Mouse (Mus musculus): Measurements from ENCODE around the gene Pik3r1. TPM values are rescaled to one million over a fixed set of nuclear protein-coding genes. Genes with fewer than 3 reads are reported as not detected.

The Pik3r1 gene
- polyA plus RNA-seq, 1 experiment = 7.3 TPM

GRCm38 (mm10) chr13:101633620-101634019, 134.4 kb downstream of the Pik3r1 start:
- no peak for TF ChIP-seq MYOD1 (IDR thresholded peaks at IDR 0.05; ENCODE audit: control insufficient read depth, insufficient read length, low read depth)
- no peak for TF ChIP-seq MYOG (IDR thresholded peaks at IDR 0.05; ENCODE audit: control insufficient read depth, extremely low read depth, insufficient read length)
- TF ChIP-seq USF1 (IDR thresholded peaks at IDR 0.05; ENCODE audit: low read depth) = no peak
- no peak for TF ChIP-seq FOSL1 (IDR thresholded peaks at IDR 0.05; ENCODE audit: insufficient read depth, low read length, poor library complexity, severe bottlenecking)
- TF ChIP-seq CTCF (IDR thresholded peaks at IDR 0.05; ENCODE audit: control insufficient read depth, insufficient read depth, insufficient read length) = no peak
- no peak for TF ChIP-seq MAX (IDR thresholded peaks at IDR 0.05)
- no peak for TF ChIP-seq CEBPB (IDR thresholded peaks at IDR 0.05; ENCODE audit: low read depth)
- no peaks in the 10 kb centered on the region for H3K27me3 ChIP-seq (ENCODE audit: control insufficient read depth, insufficient read depth, insufficient read length)

GRCm38 (mm10) chr13:101632771-101633170, 135.2 kb downstream of the Pik3r1 start:
- H3K4me3 ChIP-seq (ENCODE audit: insufficient read depth, poor library complexity, severe bottlenecking) = no peak overlapping the region
- H3K36me3 ChIP-seq (ENCODE audit: control insufficient read depth, insufficient read depth) = no peaks in the 10 kb centered on the region
- no peaks in the 10 kb centered on the region for H3K79me2 ChIP-seq (ENCODE audit: control insufficient read depth, insufficient read depth)
- no peaks in the 10 kb centered on the region for H3K79me3 ChIP-seq (ENCODE audit: low read depth)
- no peaks in the 10 kb centered on the region for H3K27me3 ChIP-seq (ENCODE audit: control insufficient read depth, insufficient read depth, insufficient read length)
- H3ac ChIP-seq (ENCODE audit: control insufficient read depth, insufficient read length, low read depth) = no peak overlapping the region
- TF ChIP-seq CTCF (IDR thresholded peaks at IDR 0.05; ENCODE audit: control insufficient read depth, insufficient read depth, insufficient read length) (no peak), USF1 (IDR thresholded peaks at IDR 0.05; ENCODE audit: low read depth) (no peak), CEBPB (IDR thresholded peaks at IDR 0.05; ENCODE audit: low read depth) (no peak), MAX (IDR thresholded peaks at IDR 0.05) (no peak), MYOG (IDR thresholded peaks at IDR 0.05; ENCODE audit: control insufficient read depth, extremely low read depth, insufficient read length) (no peak), MYOD1 (IDR thresholded peaks at IDR 0.05; ENCODE audit: control insufficient read depth, insufficient read length, low read depth) (no peak), FOSL1 (IDR thresholded peaks at IDR 0.05; ENCODE audit: insufficient read depth, low read length, poor library complexity, severe bottlenecking) (no peak)

More at GRCm38 (mm10) chr13:101633620-101634019, 134.4 kb downstream of the Pik3r1 start:
- Histone ChIP-seq H3K36me3 (ENCODE audit: control insufficient read depth, insufficient read depth) (no peaks in the 10 kb centered on the region), H3K4me3 (ENCODE audit: insufficient read depth, poor library complexity, severe bottlenecking) (no peak overlapping the region), H3K79me2 (ENCODE audit: control insufficient read depth, insufficient read depth) (no peaks in the 10 kb centered on the region), H3ac (ENCODE audit: control insufficient read depth, insufficient read length, low read depth) (no peak overlapping the region), H3K79me3 (ENCODE audit: low read depth) (no peaks in the 10 kb centered on the region)

- H3K79me2 ChIP-seq (ENCODE audit: control insufficient read depth, insufficient read depth) = no peaks in the 10 kb centered on the region
- no peaks in the 10 kb centered on the region for H3K36me3 ChIP-seq (ENCODE audit: control insufficient read depth, insufficient read depth)
- no peak for TF ChIP-seq FOSL1 (IDR thresholded peaks at IDR 0.05; ENCODE audit: insufficient read depth, low read length, poor library complexity, severe bottlenecking)
- TF ChIP-seq MAX (IDR thresholded peaks at IDR 0.05) = no peak
- TF ChIP-seq MYOG (IDR thresholded peaks at IDR 0.05; ENCODE audit: control insufficient read depth, extremely low read depth, insufficient read length) = no peak
- TF ChIP-seq CEBPB (IDR thresholded peaks at IDR 0.05; ENCODE audit: low read depth) = no peak
- no peak for TF ChIP-seq MYOD1 (IDR thresholded peaks at IDR 0.05; ENCODE audit: control insufficient read depth, insufficient read length, low read depth)
- no peak for TF ChIP-seq CTCF (IDR thresholded peaks at IDR 0.05; ENCODE audit: control insufficient read depth, insufficient read depth, insufficient read length)
- no peak for TF ChIP-seq USF1 (IDR thresholded peaks at IDR 0.05; ENCODE audit: low read depth)
- no peak overlapping the region for H3ac ChIP-seq (ENCODE audit: control insufficient read depth, insufficient read length, low read depth)
- H3K27me3 ChIP-seq (ENCODE audit: control insufficient read depth, insufficient read depth, insufficient read length) = no peaks in the 10 kb centered on the region
- no peaks in the 10 kb centered on the region for H3K79me3 ChIP-seq (ENCODE audit: low read depth)
- H3K4me3 ChIP-seq (ENCODE audit: insufficient read depth, poor library complexity, severe bottlenecking) = no peak overlapping the region
Measured at GRCm38 (mm10) chr13:101631561-101631960, 136.5 kb downstream of the Pik3r1 start.

Measured in C2C12 (cell line).